Mouse (Mus musculus) T-helper 2 cell (primary cell): ENCODE data around the gene Aplf.
"Not testable (repeated sequence)": the region's sequence is repeated elsewhere in the genome, so short reads cannot be mapped to it uniquely, and the experiment has no call there.

Source experiments
- in situ Hi-C: fragments of 300-600 bp; cut with MboI, MseI; formaldehyde crosslinking; loops from one replicate; pipeline ENCODE4 v1.15.1; 2025; ENCODE audit warnings: high pct_unique_total_duplicates

Gene Aplf

DNA sequence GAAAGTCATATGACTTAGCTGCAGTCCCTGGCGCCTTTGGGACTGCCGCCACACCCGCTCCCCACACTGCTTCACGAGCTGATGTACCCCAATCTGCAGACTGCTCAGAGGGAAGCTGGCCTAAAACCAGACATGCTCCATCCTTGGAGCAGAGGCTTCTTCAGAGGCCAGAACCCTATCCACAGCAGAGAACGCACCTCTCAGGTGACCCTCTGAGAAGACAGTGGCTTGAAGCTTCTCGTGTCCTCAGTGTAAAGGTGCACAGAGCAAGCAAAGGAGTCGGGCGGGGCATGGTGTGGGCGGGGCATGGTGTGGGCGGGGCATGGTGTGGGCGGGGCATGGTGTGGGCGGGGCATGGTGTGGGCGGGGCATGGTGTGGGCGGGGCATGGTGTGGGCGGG, 43.1 kb downstream of the Aplf start:
- in situ Hi-C loops = not testable (repeated sequence)

DNA sequence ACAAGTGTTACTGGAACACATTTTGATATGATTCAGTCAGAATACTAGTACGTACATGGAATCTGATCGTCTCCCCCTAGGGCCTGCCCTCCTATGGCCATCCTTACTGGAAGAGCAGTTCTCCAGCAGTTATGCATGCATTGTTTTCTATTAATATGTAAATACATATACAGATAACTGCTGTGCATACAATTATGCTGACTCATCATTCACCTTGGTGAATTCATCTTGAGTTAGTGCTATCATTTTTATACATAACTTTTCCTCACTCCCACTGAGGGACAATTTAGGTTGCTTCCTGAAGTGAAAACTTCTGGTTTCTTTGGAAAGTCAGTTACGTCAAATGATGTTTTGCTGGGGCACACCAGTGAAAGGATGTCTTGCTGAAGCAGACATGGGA, 48.8 kb downstream of the Aplf start:
- in situ Hi-C loops = no loop called here

DNA sequence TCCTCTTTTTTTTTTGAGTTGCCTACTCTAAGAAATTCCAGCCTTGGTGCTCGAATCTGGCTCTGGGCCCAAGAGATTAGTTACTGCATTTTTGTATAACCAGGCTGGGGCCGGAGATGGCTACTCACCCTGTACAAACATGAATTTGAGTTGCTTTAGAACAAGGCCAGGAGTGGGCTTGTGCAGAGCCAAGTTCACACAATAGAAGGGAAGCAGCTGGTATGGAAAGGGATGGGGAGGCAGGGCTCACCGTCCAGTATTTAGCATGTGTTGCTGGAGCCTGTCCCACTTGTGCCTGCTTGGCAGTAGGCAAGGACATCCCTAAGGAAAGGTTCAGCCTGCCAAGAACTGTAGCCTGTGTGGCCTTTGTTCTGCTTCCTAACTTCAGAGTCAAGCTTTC, 50.7 kb downstream of the Aplf start:
- in situ Hi-C loops = no loop called here

DNA sequence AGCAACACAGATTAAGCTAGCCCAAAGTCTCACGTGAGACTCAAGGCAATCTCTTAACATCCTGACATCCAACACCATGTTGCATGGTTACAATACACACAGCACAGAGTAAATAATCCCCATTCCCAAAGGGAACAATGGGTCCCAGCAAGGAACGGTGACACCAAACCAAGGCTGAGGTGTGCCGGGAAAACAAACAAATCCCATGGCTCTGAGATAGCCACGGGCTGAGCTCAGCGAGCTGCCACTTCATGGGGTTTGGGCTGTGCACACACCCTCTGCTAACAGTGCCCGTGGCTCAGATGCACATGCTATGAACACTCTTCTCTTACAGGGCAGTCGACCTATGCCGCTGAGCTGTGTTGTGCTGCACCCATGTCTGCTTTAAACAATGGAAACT, 54.0 kb downstream of the Aplf start:
- in situ Hi-C loops = loop anchor here (5.0 kb wide), 1 partner anchor 49 kb away; no protein-coding TSS in a partner anchor

DNA sequence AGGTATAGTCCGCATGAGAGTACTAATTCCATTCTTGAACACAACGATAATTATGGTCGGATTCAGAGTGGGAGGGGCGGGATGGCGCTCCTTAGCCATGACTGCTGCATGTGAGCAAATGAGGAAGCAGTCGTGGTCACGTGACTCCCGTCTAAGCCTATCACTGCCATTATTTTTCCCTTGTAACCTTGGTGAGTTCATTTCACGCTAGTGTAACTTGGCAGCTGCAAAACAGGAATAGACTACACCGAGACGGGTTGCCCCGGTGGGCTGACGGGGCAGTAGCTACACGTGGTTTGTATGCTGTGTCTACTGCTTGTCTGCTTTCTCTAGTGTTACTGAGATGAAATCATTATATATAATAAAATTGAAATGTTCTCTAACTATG, 56.3 kb downstream of the Aplf start:
- in situ Hi-C loops = loop anchor here (5.0 kb wide), 1 partner anchor 52 kb away; no protein-coding TSS in a partner anchor

DNA sequence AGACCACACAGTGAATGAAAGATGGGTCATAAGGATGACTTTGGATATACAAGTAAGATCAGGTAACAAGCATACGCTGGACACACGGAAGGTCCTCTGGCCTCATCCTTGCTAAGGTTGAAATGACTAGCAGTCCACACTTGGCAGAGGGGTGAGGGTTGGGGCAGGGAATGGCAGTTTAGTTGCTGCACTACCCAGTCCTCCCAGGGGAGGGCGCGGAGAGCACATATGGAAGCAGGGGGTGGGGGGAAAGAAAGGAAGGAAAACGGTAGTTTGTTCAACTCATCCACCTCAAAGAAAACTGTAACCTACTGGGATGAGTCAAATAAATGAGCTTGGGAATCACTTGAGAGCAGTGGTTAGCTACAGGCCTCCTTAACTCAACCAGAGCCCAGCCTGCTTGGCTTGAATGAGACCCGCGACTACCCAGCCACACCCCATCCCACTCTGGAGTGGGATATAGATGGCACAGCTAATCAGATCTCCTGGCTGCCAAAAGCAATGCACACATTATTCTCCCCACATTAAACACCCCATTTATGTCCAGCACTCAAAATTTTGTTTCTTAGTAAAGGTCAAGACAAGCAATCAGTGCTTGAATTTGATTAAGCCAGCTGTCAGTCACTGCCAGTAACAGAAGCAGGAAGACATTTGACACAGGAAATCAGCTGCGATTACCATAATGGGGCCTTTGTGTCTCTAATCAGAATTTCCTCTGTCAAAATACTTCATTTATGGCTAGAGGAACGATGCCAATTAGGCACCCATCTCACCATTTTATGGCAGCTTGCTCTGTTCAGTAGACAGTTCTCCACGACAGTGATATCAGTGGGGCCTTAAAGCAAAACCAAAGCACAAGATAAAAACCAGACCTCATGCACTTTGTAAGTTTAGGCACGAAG, 56.9 kb downstream of the Aplf start:
- in situ Hi-C loops = loop anchor here (5.0 kb wide), 1 partner anchor 52 kb away; no protein-coding TSS in a partner anchor

DNA sequence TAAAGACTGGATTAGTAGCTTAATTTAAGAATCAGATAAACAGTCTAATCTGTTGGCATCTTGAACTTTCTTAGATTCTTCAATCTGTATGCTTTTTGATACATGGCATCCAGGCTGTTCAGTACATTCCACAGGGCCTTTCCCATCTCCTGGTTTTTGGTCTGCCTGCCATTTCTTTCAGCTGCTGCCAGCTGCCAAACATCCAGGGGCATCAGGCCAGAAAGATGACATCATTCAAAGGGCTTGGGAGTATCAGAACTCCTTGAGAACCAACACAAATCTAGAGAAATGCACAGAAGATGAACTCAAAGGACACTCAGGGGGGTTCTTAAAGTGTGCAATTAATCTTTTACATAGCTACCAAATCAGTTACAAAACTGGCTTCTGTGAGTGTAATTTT, 72.2 kb downstream of the Aplf start:
- in situ Hi-C loops = no loop called here

DNA sequence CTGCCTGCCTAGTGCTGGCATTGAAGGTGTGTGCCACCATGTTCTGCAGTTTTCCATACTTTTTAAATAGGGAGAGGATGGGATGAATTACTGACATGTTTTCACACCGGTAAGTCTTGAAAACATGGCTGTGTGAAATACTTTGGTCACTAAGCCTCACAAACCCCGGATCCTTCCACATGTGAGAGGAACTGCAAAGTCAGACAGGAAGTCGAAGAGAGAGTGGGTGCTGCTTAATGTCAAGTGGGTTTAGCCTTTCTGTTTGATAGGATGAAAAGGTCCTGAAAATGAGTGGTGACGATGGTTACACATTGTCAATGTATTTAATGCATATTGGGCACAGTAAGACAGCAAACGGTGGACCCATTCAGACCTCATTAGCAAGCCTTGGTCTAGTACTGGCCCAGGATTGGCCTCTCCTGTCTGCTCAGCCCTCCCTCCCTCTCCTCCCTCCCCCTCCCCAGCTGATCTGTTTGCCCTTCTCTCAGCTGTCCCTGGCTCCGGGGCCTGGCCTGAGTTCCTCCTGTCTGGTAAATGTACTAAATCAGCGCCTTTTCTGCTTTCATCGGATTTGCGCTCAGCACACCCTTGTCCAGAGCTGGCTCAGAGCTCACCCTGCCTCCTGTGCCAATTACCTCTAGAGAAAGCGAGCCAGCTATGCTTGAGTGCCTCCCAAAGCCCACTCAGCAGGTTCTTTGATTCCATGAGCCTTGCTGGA, 74.7 kb downstream of the Aplf start:
- in situ Hi-C loops = no loop called here

DNA sequence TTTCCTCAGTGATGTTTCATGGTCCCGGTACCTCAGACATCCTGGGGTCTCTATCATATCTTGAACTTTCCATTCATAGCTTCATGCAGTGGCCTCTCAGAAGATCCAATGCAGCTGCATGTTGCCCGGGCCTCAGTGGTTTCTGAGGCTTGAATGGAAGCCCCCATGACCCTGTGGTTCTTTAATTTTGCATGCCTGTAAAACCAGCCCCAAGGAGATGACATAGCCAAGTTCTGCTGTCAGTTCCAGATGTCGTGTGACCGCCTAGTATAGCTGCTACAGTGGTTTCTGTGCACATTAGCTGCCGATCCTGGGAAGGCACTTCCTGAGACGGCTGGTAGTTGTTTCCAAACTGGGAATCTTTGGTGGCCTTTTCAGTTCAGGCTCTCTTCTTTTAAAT, 77.8 kb downstream of the Aplf start:
- in situ Hi-C loops = no loop called here

DNA sequence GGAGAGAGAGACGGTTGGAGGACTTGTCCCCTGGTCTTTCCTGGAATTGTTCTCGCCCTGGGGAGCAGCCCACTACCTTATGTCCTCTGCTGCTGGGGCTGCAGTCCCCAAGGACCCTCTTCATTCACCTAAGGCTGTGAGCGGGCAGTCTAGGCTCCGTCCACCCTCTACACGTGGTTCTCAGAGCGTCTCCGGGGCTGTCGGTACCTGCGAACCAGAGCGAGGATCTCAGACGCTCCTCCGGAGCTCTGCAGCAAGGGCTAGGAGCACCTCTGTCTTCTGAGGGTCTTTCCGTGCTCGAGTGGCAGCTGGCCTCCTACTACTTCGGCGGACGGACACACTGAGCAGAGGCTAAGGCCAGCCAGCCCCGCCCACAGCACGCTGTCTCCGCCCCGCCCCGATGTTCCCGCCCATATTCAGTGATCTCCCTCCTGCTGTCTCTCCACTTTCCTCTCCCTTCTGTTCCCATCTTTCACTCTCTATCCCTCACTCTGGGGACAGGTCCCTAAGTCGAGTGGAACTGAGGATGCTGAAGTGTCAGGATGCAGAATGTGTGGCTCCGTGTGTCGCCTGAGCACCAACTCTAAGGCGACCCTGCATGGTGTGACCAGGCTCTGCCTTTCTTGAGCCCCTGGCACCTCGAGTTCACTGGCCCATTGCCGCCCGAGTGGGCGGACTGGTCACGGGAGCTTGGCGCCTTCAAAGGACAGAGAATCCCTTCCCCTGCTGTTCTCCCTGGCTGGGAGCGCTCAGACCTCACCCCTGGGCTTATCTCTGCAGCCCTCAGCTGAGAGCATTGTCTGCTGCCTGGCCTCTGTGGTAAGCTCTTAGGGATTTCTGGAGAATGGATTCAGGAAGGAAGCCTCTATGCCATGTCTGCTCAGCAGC, 81.4 kb downstream of the Aplf start, which contains the start of gene Prokr1:
Gene Prokr1, minus strand, starts transcription at position 350 of the 888 bp plus-strand sequence.
- in situ Hi-C loops = no loop called here

DNA sequence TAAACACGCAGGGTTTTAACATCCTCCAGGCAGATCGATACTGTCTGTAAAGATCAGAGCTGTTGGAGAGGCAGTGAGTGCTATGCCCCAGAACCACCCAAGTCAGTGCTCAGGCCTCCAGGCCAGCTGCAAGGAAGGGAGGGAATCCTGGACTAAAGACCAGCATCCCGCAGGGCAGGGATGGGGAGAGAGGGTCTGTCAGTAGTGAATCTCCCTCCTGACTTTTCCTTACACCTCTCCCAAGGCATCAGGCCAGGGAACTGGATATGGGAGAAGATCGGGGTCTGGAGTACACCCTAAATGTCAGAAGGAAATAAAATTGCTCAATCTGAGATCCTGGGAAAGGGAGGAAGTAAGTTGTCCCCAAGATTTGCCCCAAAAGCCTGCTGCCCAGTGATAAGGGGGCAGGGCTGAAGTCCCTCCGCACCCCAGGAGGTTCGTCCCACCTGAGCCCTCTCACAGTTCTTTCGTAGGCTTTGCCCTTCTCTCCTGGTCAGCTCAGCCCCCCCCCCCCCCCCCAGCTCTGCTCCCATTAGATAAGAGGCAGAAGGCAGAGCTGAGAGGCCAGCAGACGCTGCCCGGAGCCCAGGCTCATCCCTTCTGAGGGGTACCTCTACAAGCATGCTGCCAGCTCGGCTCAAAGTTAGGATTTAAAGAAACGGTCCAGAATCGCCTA, 82.1 kb downstream of the Aplf start:
- in situ Hi-C loops = no loop called here

DNA sequence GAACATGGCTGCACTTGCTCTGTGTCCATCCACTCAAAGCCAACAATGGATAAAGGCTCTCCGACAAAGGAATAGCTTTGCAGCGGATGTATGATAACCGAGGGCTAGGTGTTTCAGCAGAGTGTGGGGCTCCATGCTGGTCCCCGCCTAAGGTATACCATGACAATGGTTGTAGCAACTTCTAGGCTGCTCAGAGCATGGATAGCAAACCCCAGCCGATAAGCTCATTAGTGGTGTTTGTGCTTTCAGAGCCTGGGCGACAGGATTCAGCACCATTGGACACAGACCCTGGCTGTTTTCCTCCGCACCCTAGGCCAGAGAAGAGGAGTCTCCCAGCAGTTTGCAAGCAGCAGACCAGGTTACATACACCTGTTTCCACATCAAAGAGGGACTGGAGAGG, 88.0 kb downstream of the Aplf start:
- in situ Hi-C loops = no loop called here

DNA sequence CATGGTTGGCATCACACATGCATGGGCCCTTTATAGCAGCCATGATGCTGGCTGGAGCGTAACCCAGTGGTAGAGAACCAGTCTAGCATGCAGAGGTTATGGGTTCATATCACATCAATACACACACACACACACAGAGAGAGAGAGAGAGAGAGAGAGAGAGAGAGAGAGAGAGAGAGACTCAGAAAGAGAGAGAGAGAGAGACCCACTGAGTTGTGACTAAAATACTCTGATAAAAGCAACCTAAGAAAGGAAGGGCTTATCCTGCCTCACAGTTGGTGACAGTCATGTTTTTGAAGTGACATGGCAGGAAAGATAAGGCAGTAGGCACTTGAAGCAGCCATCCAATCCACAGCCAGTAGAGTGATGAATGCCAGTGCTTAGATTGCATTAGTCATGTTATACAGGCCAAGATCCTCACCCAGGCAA, 88.8 kb downstream of the Aplf start:
- in situ Hi-C loops = no loop called here

DNA sequence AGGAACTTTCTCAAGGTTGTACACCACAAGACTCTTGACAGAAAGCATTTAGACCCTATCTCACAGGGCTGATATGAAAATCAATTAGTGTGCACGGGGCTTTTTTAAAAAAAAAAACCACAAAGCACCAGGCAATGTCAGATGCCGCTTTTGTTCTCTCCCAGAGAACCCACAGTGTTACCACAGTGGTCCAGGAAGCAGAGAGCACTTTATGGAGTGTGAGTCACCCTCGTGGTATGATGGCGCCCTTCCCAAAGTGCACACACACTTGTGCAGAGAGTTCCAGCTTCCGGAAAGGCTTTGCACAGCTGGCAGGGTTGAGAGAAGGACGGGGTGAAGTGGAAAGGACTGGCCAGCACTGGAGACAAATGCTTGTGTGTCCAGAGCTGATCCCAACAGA, 89.5 kb downstream of the Aplf start:
- in situ Hi-C loops = no loop called here

DNA sequence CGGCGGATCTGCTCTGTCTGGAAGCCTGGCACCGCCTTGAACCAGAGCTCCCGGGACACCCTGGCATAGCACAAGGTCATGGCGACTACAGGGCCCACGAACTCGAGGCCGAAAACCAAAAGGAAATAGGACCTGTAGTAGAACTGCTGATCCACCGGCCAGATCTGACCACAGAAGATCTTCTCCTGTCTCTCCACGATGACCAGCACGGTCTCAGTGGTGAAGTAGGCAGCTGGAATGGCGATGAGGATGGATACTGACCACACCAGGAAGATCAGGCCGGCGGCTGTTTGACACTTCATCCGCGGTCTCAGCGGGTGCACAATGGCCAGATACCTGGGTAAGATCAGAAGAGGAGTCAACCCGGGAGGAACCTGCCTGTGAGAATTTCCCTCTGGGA, 90.4 kb downstream of the Aplf start:
- in situ Hi-C loops = no loop called here

DNA sequence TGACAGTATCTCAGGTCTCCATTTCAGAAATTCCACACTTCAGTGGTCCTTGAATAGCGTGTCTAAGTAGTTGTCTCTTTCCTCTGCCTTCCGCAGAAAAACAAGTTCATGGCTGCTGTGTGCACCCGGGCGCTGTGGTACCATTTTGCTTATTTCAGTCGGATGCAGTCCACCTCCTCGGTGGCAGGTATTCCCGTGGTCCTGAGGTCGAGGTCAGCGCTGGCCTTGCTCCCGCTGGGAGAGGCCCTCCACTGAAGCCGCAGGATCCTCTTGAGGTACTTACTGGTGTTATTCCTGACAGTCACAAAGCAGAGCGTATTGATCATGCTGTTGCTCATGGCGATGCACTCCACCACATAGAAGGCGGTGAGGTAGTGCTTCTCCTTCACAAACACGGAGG, 90.9 kb downstream of the Aplf start:
- in situ Hi-C loops = no loop called here
